In the genomic region with DNA sequence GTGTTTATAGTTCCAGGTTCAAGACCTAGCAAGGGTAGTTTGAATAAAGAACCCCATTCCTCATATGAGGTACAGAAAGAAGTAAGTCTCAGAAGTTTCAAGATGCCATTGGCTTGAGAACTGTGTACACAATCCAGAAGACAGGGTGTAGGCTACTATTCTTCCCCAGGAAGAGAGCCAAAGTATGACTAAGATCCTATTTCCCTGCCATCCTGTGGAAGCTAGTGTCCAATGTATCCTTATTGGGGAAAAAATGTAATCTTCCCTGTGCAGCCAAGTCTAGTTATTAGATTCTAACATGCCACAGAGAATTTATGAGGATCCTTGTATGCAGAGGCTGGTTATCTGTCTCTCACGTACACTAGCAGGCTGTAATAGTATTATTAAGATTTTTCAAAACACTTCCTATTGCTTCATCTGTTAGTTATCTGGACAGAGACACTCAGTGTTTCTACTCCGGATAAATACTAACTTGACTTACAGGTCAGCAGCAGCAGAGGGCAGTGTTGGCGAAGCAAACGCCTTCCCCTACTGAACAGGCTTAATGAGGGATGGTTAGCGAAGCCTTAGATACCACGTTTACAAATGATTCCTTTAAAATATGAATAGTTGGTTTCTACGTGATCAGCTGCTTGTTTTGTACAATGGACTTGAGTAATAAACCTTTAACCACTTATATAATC, we compare ENCODE assay signal across 8 mouse cellular contexts.
DNase-seq lines count a peak whose midpoint lies in the region; ATAC-seq and TF ChIP-seq lines count a peak whose summit lies in the region.

No protein-coding gene starts in this region.

- H3K27me3 ChIP-seq in hindbrain, postnatal 0 days (ENCODE audit: insufficient read depth, low read length): no peaks in the 10 kb centered on the region

- no peaks in the 10 kb centered on the region for H3K9me3 ChIP-seq in hindbrain, postnatal 0 days (ENCODE audit: low read length)

- H3K36me3 ChIP-seq in hindbrain, postnatal 0 days (ENCODE audit: insufficient read depth, low read length): no peaks in the 10 kb centered on the region

- peak; percentile 74; the same call in 1 of the 2 replicates for ATAC-seq in hindbrain, postnatal 0 days
- ATAC-seq in megakaryocyte-erythroid progenitor cell, adult 5-6 weeks (replicated peaks; ENCODE audit: low FRiP score, low TSS enrichment, poor library complexity, severe bottlenecking): peak; percentile 97
- ATAC-seq in activated CD4-positive, CD25-positive, alpha-beta regulatory T cell, adult 4 months: no peak

- peak; percentile 83 for DNase-seq in MN1 (ENCODE audit: low spot score)
- DNase-seq in cerebellum, adult 11-12 months: peak; percentile 6
- DNase-seq in forelimb bud, embryonic 11.5 days (ENCODE audit: low read depth, low spot score): peak; percentile 37
- peak; percentile 78 for DNase-seq in hindbrain, postnatal 0 days (ENCODE audit: low spot score)
- DNase-seq in layer of hippocampus, postnatal 36 days: peak; percentile 35 to 42
- DNase-seq in right cerebral cortex, postnatal 25 days: peak; percentile 46

- H3K9ac ChIP-seq in hindbrain, postnatal 0 days (replicated peaks; ENCODE audit: low read length): no peak overlapping the region

- no peaks in the 10 kb centered on the region for H3K4me1 ChIP-seq in hindbrain, postnatal 0 days (ENCODE audit: insufficient read depth, low read length)

- WGBS in hindbrain, postnatal 0 days: 11% methylated on average over 7 of the region's 7 CpGs

- H3K27ac ChIP-seq in hindbrain, postnatal 0 days: no peak overlapping the region

- peak; percentile 79 for TF ChIP-seq CTCF in hindbrain, postnatal 0 days (IDR thresholded peaks at IDR 0.05; ENCODE audit: low read depth)

- no peak overlapping the region for H3K4me2 ChIP-seq in hindbrain, postnatal 0 days (ENCODE audit: low read depth, low read length)

- H3K4me3 ChIP-seq in hindbrain, postnatal 0 days (ENCODE audit: low read length): no peak overlapping the region

Comparison
In these comparisons a context has a peak if more than half of its experiments do, and no peak if none do; other contexts are left out.
1. DNase-seq: peak in every context shown above with its lines; median percentile 83 in MN1; 78 in hindbrain, postnatal 0 days; 46 in right cerebral cortex, postnatal 25 days; 38 in layer of hippocampus, postnatal 36 days; 37 in forelimb bud, embryonic 11.5 days; 6 in cerebellum, adult 11-12 months.